Mouse (Mus musculus) MEL (cell line): ENCODE results near the gene Sgpp2. TPM values are rescaled to one million over a fixed set of nuclear protein-coding genes. Genes with fewer than 3 reads are reported as not detected.

Experiments used
- DNase-seq: peaks from one replicate; pipeline ENCODE4 v3.0.0; 2011; ENCODE audit warnings: low read depth, low spot score
- H3K27ac ChIP-seq: 2 replicates; pipeline ENCODE4 v1.5.1; 2012; ENCODE audit warnings: low read depth, mild to moderate bottlenecking, control low read depth, low read length, moderate library complexity; ENCODE audit not compliant: control insufficient read depth
- H3K27me3 ChIP-seq, 2 experiments: fragments of 150-350 bp in 1 of 2; sonication (generic) in 1 of 2; 2 replicates each; pipeline ENCODE4 v1.6.1; 2012; ENCODE audit warnings: low read length in 2 of 2, mild to moderate bottlenecking in 2 of 2, improper control_type of control experiment in 1 of 2, moderate library complexity in 1 of 2; ENCODE audit not compliant: insufficient read depth in 2 of 2, control insufficient read depth in 1 of 2
- H3K36me3 ChIP-seq, 2 experiments: 2 replicates each; pipeline ENCODE4 v1.6.1; 2012 to 2014; ENCODE audit warnings: low read length in 2 of 2, improper control_type of control experiment in 1 of 2, inconsistent platforms in 1 of 2, mild to moderate bottlenecking in 1 of 2; ENCODE audit not compliant: insufficient read depth in 2 of 2, control insufficient read depth in 1 of 2
- H3K4me1 ChIP-seq, 2 experiments: fragments of 150-350 bp in 1 of 2; sonication (generic) in 1 of 2; 2 replicates each; pipeline ENCODE4 v1.6.1; 2012; ENCODE audit warnings: low read length in 2 of 2, improper control_type of control experiment in 1 of 2, mild to moderate bottlenecking in 1 of 2; ENCODE audit not compliant: insufficient read depth in 2 of 2, control insufficient read depth in 1 of 2
- H3K4me3 ChIP-seq, 2 experiments: fragments of 150-350 bp in 1 of 2; sonication (generic) in 1 of 2; 2 replicates each; pipeline ENCODE4 v1.5.1; 2012; ENCODE audit warnings: low read depth in 2 of 2, low read length in 2 of 2, mild to moderate bottlenecking in 2 of 2, moderate library complexity in 2 of 2, control low read depth in 1 of 2, improper control_type of control experiment in 1 of 2; ENCODE audit not compliant: control insufficient read depth in 1 of 2, insufficient read depth in 1 of 2
- H3K79me2 ChIP-seq: 2 replicates; pipeline ENCODE4 v1.6.1; 2012; ENCODE audit warnings: mild to moderate bottlenecking, low read length, moderate library complexity; ENCODE audit not compliant: control insufficient read depth, poor library complexity, insufficient read depth
- H3K9ac ChIP-seq: 2 replicates; pipeline ENCODE4 v1.6.1; 2012; ENCODE audit warnings: low read depth, mild to moderate bottlenecking, control low read depth, low read length, moderate library complexity; ENCODE audit not compliant: control insufficient read depth, poor library complexity, severe bottlenecking
- H3K9me3 ChIP-seq: fragments of 150-350 bp; sonication (generic); replicated peaks from 2 replicates; pipeline ENCODE4 v1.6.1; 2012; ENCODE audit warnings: mild to moderate bottlenecking, low read length, improper control_type of control experiment, moderate library complexity; ENCODE audit not compliant: insufficient read depth
- BHLHE40 ChIP-seq: IDR thresholded peaks from 2 replicates; pipeline ENCODE4 v1.6.1; 2012; ENCODE audit warnings: low read depth, mild to moderate bottlenecking, inconsistent platforms, low read length, improper control_type of control experiment, borderline replicate concordance
- CHD1 ChIP-seq: IDR thresholded peaks from 2 replicates; pipeline ENCODE4 v1.6.1; 2012; ENCODE audit warnings: low read depth, mild to moderate bottlenecking, inconsistent platforms, low read length, improper control_type of control experiment
- E2F4 ChIP-seq: IDR thresholded peaks from 2 replicates; pipeline ENCODE4 v1.6.1; 2011; ENCODE audit warnings: low read depth, low read length, improper control_type of control experiment, borderline replicate concordance
- ETS1 ChIP-seq: IDR thresholded peaks from 2 replicates; pipeline ENCODE4 v1.6.1; 2012; ENCODE audit warnings: low read depth, mild to moderate bottlenecking, inconsistent platforms, low read length, improper control_type of control experiment, moderate library complexity
- GABPA ChIP-seq: IDR thresholded peaks from 2 replicates; pipeline ENCODE4 v1.6.1; 2012; ENCODE audit warnings: low read depth, mild to moderate bottlenecking, inconsistent platforms, low read length, improper control_type of control experiment, moderate library complexity
- HCFC1 ChIP-seq: IDR thresholded peaks from 2 replicates; pipeline ENCODE4 v1.6.1; 2012; ENCODE audit warnings: low read depth, mild to moderate bottlenecking, inconsistent platforms, low read length, improper control_type of control experiment, moderate library complexity
- MAX ChIP-seq: IDR thresholded peaks from 2 replicates; pipeline ENCODE4 v1.6.1; 2011; ENCODE audit warnings: low read length, improper control_type of control experiment
- MYB ChIP-seq: IDR thresholded peaks from 2 replicates; pipeline ENCODE4 v1.6.1; 2011; ENCODE audit warnings: mild to moderate bottlenecking, low read depth, low read length, improper control_type of control experiment
- MYC ChIP-seq: IDR thresholded peaks from 2 replicates; pipeline ENCODE4 v1.6.1; 2011; ENCODE audit warnings: low read depth, mild to moderate bottlenecking, low read length, improper control_type of control experiment, moderate library complexity
- NRF1 ChIP-seq: IDR thresholded peaks from 2 replicates; pipeline ENCODE4 v1.6.1; 2014; ENCODE audit warnings: low read depth, mild to moderate bottlenecking, inconsistent platforms, low read length, improper control_type of control experiment, moderate library complexity; ENCODE audit not compliant: poor library complexity, insufficient read depth, severe bottlenecking
- SIN3A ChIP-seq: IDR thresholded peaks from 2 replicates; pipeline ENCODE4 v1.6.1; 2012; ENCODE audit warnings: low read length, improper control_type of control experiment, inconsistent platforms
- SMC3 ChIP-seq: IDR thresholded peaks from 2 replicates; pipeline ENCODE4 v1.6.1; 2011; ENCODE audit warnings: low read depth, low read length, improper control_type of control experiment
- TBP ChIP-seq: IDR thresholded peaks from 2 replicates; pipeline ENCODE4 v1.8.0; 2011; ENCODE audit warnings: low read depth, low read length, improper control_type of control experiment
- USF2 ChIP-seq, 2 experiments: IDR thresholded peaks; 2 replicates each; pipeline ENCODE4 v1.6.1; 2011 to 2012; ENCODE audit warnings: improper control_type of control experiment in 2 of 2, low read length in 2 of 2, borderline replicate concordance in 1 of 2, inconsistent platforms in 1 of 2, low read depth in 1 of 2, mild to moderate bottlenecking in 1 of 2; ENCODE audit not compliant: insufficient read depth in 1 of 2
- ZC3H11A ChIP-seq: IDR thresholded peaks from 2 replicates; pipeline ENCODE4 v1.6.1; 2012; ENCODE audit warnings: low read depth, mild to moderate bottlenecking, inconsistent platforms, low read length, improper control_type of control experiment
- ZKSCAN1 ChIP-seq: IDR thresholded peaks from 2 replicates; pipeline ENCODE4 v1.6.1; 2012; ENCODE audit warnings: low read depth, mild to moderate bottlenecking, inconsistent platforms, low read length, improper control_type of control experiment, moderate library complexity
- ZMIZ1 ChIP-seq: IDR thresholded peaks from 2 replicates; pipeline ENCODE4 v1.6.1; 2012; ENCODE audit warnings: low read depth, mild to moderate bottlenecking, inconsistent platforms, low read length, improper control_type of control experiment, moderate library complexity
- ZNF384 ChIP-seq: IDR thresholded peaks from 2 replicates; pipeline ENCODE4 v1.6.1; 2012; ENCODE audit warnings: low read depth, mild to moderate bottlenecking, inconsistent platforms, low read length, improper control_type of control experiment
- polyA plus RNA-seq, 2 experiments: library from polyadenylated mRNA; stranded (reverse) in 1 of 2; unstranded in 1 of 2; fragments of >175 nt in 1 of 2; fragments of >200 nt in 1 of 2; gene quantifications; 2 replicates each; pipeline versions ENCODE4 v1.2.1 to v1.2.4; 2012; ENCODE audit warnings: low replicate concordance in 2 of 2, low read depth in 1 of 2; ENCODE audit not compliant: insufficient read length in 2 of 2, insufficient read depth in 1 of 2, missing spikeins in 1 of 2
- total RNA-seq: library from RNA; depleted of rRNA; stranded (reverse); fragments of 300-350 nt; gene quantifications from 2 replicates; pipeline ENCODE4 v1.2.3, GENCODE M21; 2012

Sgpp2 gene
- total and polyA plus RNA-seq, 3 experiments: 0.08 to 0.12 TPM; not detected in 1

GRCm38 (mm10) chr1:78401413-78401812 lies 91.3 kb downstream of the Sgpp2 start:
- H3K27ac ChIP-seq: no peak overlapping the region
- H3K4me3 ChIP-seq: no peak overlapping the region
- DNase-seq: no peak
- H3K9ac ChIP-seq: no peak overlapping the region
- H3K36me3 ChIP-seq: peaks cover 0 to 3% of the 10 kb centered on the region in 2 experiments; a peak in 2 of 4 replicates
- TF ChIP-seq CHD1 (no peak), USF2 (IDR thresholded peaks at IDR 0.05; ENCODE audit: borderline replicate concordance in 1 of 2, insufficient read depth in 1 of 2, low read depth in 1 of 2, low read length in 2 of 2) (no peak), TBP (no peak), ZNF384 (no peak), SMC3 (no peak), ZC3H11A (no peak)
- no peaks in the 10 kb centered on the region for H3K79me2 ChIP-seq
- H3K9me3 ChIP-seq: no peaks in the 10 kb centered on the region
- H3K27me3 ChIP-seq: no peaks in the 10 kb centered on the region
- H3K4me1 ChIP-seq: peaks cover 0 to 5% of the 10 kb centered on the region in 2 experiments; a peak in 2 of 4 replicates

GRCm38 (mm10) chr1:78409396-78409795 lies 99.3 kb downstream of the Sgpp2 start:
- Histone ChIP-seq H3K4me3 (no peak overlapping the region), H3K27ac (no peak overlapping the region), H3K9ac (no peak overlapping the region), H3K4me1 (no peaks in the 10 kb centered on the region), H3K27me3 (no peaks in the 10 kb centered on the region), H3K9me3 (no peaks in the 10 kb centered on the region), H3K36me3 (no peaks in the 10 kb centered on the region), H3K79me2 (no peaks in the 10 kb centered on the region)
- DNase-seq: no peak
- TF ChIP-seq MYC (no peak), GABPA (no peak), ZKSCAN1 (no peak), E2F4 (no peak), MAX (no peak), HCFC1 (no peak), SIN3A (no peak), BHLHE40 (no peak), ZMIZ1 (no peak), MYB (no peak), NRF1 (no peak), ETS1 (no peak), ZC3H11A (no peak)
